Mouse (Mus musculus): ENCODE results near the gene Neil3. TPM values are rescaled to one million over a fixed set of nuclear protein-coding genes. Genes with fewer than 3 reads are reported as not detected.

Neil3 gene
- polyA plus RNA-seq, 1 experiment from 2014 or later, result 4.7 TPM

Other genes starting within 250 kb of the Neil3 start
- gene Aga, start 127.3 kb downstream of the Neil3 start, polyA plus RNA-seq (2015; fragmentation: Nextera tagmentation; extraction: Ambion mirVana), result 13.6 and 16.1 TPM in 2 replicates

All from midbrain, embryonic 15.5 days (tissue).